Mouse (Mus musculus): ENCODE results near the gene Tekt4.

Tekt4 gene

DNA sequence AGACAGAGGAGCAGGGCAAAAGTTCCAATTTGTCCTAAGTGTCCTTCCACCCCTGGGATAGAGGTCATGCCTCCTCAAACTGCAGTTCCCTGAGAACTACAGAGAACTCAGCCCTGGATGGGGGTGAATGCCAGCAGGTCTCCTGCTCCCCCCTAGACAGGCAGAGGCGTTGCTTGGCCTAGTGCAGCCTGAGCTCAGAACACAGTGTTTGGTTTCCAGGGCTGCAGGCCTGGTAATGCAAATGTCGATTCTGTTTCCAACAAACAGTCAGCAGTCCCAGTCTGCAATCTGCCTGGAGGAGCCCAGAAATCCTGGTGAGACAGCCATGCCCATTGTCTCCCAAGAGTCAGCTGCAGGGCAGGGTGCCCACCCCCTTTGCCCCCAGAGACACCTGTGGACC, at the start of gene Tekt4:
Gene Tekt4, plus strand, starts transcription at position 344 of the 400 bp plus-strand sequence.
- in situ Hi-C loops (cut with MboI; ENCODE audit: low pct_unique_long_range_greater_than_20kb in 1 of 2, low sequenced_read_pairs in 2 of 2, unreplicated experiment in 1 of 2): no loop called here

DNA sequence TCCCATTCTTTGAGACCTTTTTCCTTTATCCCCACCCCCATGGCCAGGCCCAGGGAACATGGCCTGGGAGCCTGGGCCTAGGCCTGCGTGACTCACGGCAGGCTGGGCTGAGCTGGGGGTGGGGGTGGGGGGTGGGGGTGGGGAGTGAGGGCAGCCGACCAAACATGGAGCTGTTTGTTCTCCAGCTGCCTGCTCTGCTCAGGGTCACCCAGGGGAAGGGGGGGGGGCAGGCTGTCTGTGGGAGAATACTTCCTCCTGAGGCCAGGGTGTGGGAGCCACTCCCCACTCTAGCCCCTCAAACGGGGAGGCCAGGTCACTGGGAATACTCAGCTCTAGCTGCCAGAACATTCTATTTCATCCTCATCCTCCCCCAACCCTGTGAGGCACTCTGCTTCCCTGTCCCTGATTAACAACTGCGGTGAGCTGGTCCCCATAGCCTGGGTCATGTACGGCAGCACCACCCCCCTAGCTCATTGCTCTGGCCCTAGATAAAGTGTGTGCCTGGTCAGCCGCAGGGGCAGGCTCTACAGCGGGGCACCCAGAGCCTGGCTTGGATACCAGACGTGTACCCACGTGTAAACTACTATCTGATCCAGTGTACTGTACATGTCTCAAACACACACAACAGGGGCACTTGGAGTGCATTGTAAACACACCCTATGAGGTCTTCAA, 49.1 kb upstream of the Tekt4 start:
- in situ Hi-C loops (cut with MboI; ENCODE audit: low pct_unique_long_range_greater_than_20kb in 1 of 2, low sequenced_read_pairs in 2 of 2, unreplicated experiment in 1 of 2): no loop called here

DNA sequence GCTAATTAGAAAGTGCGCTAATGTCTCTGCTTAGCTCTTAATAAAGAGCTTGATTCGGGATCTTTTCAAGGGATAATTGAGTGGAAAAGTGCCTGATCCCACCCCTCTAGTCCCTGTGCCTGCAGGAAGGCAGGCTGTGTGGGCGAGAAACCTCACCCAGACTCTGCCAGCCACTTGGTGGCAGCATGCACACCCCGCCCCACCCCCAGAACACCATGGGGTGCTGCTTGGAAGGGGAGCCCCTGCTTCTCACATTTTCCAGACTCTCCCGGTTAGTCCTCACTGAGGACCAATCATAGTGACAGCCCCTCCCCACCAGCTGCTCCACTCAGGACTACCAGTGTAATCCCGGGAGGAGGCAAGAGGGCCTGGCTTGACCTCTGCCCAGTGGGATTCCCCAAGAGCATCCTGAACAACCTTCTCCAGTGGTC, 48.4 kb upstream of the Tekt4 start:
- in situ Hi-C loops (cut with MboI; ENCODE audit: low pct_unique_long_range_greater_than_20kb in 1 of 2, low sequenced_read_pairs in 2 of 2, unreplicated experiment in 1 of 2): no loop called here

DNA sequence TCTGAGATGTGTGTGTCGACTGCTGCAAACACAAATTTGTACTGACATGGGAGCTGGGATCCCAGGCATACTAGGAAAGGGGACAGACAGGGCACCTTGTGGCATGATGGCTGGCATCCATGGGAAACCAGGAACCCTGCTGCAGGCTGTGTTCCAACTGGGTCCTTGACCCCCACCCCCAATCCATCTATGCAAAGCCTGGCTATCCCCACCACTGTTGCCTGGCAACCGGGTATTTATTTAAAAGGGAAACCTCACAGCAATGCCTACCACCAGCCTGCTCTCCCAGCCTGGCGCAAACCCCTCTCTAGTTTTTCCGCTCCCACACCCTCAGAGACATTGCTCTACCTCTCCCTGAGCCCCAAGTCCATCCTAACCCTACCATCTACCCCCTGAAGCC, 47.1 kb upstream of the Tekt4 start:
- in situ Hi-C loops (cut with MboI; ENCODE audit: low pct_unique_long_range_greater_than_20kb in 1 of 2, low sequenced_read_pairs in 2 of 2, unreplicated experiment in 1 of 2): no loop called here

DNA sequence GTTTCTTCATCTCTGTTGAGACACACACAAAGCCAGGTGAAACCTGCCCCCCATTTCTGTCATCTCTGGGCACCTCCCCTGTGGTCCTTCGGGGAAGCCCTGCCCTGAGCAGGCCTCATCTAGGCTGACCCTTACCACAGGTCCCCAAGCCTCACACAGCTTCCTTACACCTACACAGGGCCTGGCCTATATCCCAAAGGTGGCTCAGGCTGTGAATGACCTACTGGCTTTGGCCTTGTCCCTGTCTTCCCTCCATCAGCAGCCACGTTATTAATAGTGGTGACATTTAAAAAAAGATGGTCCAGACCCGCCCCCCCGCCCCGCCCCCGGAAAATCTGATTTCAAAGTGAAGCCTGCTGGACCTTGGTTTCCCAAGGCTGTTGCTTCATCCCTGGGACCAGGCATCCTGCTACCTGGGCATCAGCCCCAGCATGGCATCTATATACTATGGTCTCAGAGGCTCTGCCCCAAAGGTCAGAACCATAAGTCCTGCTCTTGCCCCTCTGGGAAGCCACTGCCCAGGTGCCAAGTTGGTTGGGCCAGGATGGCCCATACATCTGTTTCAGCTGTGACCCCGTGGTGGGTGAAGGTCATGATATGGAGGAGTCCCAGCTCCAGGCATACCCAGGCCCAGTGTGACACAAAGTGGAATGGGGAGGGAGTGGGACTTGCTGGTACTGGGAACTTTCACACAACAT, 46.0 kb upstream of the Tekt4 start:
- in situ Hi-C loops (cut with MboI; ENCODE audit: low pct_unique_long_range_greater_than_20kb in 1 of 2, low sequenced_read_pairs in 2 of 2, unreplicated experiment in 1 of 2): no loop called here

DNA sequence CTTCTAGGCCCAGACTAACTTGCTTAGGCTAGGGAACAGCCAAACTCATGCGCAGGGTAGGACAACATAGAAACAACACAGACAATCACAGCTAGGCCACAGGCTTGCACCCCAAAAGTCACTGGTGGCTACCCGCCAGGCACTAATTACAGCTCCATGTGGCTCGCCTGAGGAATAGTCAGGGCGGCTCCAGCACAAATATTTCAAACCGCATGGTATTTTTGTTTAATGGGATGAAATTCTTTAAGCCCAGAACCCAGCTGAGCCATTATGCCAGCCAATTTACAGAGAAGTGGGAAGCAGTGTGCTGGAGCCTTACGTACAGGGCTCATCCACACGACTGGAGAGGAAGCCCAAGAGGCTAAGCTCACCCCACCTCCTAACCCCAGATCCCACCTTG, 44.8 kb upstream of the Tekt4 start:
- in situ Hi-C loops (cut with MboI; ENCODE audit: low pct_unique_long_range_greater_than_20kb in 1 of 2, low sequenced_read_pairs in 2 of 2, unreplicated experiment in 1 of 2): no loop called here

DNA sequence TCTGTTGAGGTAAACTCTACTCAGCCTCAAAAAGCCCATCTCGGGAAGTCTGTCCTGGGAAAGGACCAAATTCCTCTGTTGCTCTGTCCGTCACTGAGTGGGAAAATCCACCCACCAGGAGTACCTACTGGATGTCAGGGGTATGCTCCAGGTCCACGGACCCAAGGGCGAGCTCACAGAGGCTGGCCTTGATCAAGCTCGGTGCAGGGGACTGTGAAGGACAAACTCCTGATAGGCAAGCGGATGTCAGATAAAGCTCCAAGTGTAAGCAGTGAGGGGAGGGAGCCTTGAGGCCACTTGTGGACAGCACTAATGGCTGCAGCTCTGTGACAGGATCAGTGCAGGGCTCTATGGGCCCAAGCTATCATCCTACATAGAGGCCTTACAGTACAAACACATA, 44.2 kb upstream of the Tekt4 start:
- in situ Hi-C loops (cut with MboI; ENCODE audit: low pct_unique_long_range_greater_than_20kb in 1 of 2, low sequenced_read_pairs in 2 of 2, unreplicated experiment in 1 of 2): no loop called here

DNA sequence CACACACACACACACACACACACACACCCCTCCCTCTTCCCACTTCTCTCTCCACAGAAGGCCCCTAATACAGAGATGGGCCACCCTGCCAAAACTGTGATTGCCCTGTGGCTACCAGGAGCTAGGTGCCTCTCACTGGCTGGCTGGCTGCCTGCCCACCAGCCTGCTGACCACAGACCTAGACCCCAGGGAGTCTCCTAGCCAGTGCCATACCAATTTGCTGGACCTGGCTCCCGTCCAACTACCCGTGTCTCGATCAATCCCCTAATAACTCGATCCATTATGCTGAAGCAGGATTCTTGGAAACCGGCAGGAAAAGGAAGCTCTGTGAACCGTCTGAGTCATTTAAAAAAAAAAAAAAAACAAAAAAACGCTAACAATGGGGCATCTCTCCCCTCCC, 43.6 kb upstream of the Tekt4 start:
- in situ Hi-C loops (cut with MboI; ENCODE audit: low pct_unique_long_range_greater_than_20kb in 1 of 2, low sequenced_read_pairs in 2 of 2, unreplicated experiment in 1 of 2): no loop called here

DNA sequence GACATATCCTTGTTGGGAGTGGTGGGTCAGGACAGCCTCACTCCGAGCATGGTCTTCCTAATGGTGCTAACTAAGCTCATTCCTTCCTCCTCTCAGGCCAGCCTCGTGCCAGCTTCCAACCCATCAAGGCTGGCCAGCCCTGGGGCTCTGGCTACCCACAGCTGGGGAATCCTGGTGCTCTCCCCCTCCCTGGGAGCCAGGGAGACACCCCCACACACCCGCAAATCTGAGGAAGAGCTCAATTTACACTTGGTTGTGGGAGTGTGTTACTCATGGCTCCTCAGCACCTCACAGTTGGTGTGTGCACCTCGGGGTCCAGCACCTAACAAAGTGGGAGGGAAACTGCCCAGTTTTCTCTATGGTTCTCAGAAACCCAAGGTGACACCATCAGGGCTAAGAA, 43.2 kb upstream of the Tekt4 start:
- in situ Hi-C loops (cut with MboI; ENCODE audit: low pct_unique_long_range_greater_than_20kb in 1 of 2, low sequenced_read_pairs in 2 of 2, unreplicated experiment in 1 of 2): no loop called here

DNA sequence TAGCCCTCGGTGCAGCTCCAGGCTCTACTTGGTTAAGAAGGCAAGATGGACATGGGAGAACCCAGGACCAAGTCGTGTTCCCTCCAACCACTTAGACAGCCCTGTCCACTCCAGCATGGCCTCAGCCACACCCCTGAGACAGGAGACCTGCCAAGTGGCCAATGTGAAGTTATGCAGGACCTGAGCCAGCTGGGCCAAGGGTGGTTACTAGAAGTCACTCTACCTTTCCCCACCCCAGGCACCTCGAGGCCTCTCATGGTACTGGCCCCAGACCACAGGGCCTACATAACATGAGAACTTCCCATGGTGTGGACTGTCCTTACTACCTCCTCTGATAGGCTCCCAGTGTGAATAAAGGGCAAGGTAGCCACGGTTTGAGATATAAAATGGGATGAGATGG, 40.2 kb upstream of the Tekt4 start:
- in situ Hi-C loops (cut with MboI; ENCODE audit: low pct_unique_long_range_greater_than_20kb in 1 of 2, low sequenced_read_pairs in 2 of 2, unreplicated experiment in 1 of 2): no loop called here

DNA sequence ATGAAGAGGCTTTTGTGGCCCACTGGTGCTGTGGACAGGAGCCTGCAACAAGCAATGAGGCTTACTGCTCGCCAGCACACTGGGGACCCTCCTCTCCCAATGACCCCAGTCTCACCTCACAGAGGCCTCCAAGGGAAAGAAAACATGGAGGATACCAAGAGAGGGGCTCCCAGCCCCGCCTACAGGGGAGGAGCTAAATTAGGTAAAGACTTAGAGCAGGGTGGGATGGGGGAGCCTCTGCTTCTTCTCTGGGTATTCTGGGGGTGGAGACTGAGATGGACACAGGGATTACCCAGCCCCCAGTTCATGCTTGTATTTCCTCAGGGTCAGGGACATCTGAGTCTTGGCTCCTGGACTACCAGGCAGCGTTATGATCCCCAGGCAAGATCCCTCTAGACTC, 39.5 kb upstream of the Tekt4 start:
- in situ Hi-C loops (cut with MboI; ENCODE audit: low pct_unique_long_range_greater_than_20kb in 1 of 2, low sequenced_read_pairs in 2 of 2, unreplicated experiment in 1 of 2): no loop called here

DNA sequence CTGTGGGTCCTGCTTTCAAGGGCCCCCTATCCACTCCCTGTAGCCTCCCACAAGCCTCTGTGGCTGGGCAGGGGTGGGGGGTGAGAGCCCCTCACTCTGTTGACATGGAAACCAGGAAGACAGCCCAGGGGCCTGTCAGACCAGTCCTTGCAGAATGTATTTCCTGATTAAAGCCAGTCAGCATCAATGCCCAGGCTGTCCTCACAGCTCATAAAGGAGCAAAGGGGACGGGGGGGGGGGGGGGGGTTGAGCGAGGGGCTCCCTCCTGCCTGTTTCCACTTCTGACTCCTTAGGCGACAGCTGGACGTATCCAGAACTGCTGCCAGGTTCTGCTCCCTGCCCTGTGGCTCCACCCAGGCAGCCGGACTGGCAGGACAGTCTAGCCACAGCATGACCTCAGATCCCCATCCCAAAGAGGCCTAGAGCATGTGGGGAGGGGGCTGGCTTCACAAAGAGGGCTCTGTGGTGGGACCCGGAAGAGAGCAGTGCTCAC, 38.9 kb upstream of the Tekt4 start:
- in situ Hi-C loops (cut with MboI; ENCODE audit: low pct_unique_long_range_greater_than_20kb in 1 of 2, low sequenced_read_pairs in 2 of 2, unreplicated experiment in 1 of 2): no loop called here

DNA sequence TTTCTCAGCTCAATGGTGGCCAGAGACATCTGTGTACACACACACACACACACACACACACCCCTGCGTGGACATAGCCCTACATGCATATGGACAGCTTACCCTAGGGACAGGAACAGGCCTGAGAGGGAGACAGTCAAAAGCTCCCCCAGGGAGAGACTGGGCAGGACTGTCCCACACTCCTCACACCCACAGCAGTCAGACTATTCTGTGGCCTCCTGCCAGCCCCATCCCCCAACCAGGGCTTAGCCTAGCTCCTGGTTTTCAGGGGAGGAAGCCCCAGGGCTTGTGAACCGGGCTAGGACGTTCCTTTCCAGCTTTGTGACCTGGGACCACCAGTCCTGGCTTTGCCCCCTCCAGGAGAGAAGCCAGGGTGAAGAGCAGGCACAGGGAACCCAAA, 38.2 kb upstream of the Tekt4 start:
- in situ Hi-C loops (cut with MboI; ENCODE audit: low pct_unique_long_range_greater_than_20kb in 1 of 2, low sequenced_read_pairs in 2 of 2, unreplicated experiment in 1 of 2): no loop called here

DNA sequence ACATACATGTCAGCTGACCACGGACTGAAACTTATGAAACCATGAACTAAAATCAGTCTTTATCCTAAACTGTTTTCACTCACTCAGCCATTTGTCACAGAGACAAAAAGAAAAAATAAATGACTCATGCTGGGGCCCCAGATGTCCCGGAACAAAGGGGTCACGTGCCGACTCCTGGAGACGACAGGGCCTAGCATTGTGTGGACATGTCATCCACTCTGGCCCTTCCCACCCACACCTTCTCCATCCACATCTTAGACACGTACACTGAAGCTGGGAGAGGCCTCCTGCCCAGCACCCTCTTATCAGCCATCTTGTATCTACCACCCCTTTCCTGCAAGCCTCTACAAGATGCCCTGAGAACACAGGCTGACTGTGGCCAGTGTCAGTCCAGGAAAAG, 36.4 kb upstream of the Tekt4 start:
- in situ Hi-C loops (cut with MboI; ENCODE audit: low pct_unique_long_range_greater_than_20kb in 1 of 2, low sequenced_read_pairs in 2 of 2, unreplicated experiment in 1 of 2): no loop called here

DNA sequence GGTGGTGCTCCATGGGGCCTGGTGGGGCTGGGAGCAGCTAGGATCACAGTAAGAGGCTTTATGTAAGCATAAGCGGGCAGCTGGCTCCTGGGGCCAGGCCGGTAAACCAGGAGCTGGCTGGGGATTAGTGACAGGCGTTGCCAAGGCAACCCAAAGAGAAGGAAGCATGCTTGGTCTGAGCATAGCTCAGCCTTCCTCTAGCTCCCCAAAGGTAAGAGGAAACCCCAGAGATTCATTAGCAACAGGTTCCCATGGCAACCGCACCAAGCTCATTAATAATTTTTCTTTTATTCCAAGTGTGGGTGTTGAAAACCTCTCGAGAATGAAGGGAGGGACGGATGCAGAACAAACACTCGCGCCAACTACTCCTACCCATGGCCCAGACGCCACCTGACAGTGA, 35.5 kb upstream of the Tekt4 start:
- in situ Hi-C loops (cut with MboI; ENCODE audit: low pct_unique_long_range_greater_than_20kb in 1 of 2, low sequenced_read_pairs in 2 of 2, unreplicated experiment in 1 of 2): no loop called here

DNA sequence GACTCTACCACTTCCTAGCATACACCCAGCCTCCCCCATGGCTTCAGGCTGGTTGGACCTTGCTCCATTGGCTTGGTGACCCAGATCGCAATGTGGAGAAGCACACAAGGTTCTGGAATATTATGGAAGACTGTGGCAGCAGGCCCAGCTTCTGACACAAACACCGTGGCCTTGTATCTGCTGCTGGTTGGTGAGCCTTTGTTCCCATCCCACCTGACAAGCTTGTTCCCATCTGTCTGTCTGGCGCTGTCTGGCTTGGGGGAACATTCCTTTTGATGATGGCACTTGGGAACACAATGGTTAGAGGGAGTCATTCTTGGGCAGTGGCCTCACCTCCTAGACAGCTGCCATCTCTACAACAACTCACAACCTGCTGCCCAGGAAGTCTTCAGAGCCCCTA, 33.4 kb upstream of the Tekt4 start:
- in situ Hi-C loops (cut with MboI; ENCODE audit: low pct_unique_long_range_greater_than_20kb in 1 of 2, low sequenced_read_pairs in 2 of 2, unreplicated experiment in 1 of 2): no loop called here

DNA sequence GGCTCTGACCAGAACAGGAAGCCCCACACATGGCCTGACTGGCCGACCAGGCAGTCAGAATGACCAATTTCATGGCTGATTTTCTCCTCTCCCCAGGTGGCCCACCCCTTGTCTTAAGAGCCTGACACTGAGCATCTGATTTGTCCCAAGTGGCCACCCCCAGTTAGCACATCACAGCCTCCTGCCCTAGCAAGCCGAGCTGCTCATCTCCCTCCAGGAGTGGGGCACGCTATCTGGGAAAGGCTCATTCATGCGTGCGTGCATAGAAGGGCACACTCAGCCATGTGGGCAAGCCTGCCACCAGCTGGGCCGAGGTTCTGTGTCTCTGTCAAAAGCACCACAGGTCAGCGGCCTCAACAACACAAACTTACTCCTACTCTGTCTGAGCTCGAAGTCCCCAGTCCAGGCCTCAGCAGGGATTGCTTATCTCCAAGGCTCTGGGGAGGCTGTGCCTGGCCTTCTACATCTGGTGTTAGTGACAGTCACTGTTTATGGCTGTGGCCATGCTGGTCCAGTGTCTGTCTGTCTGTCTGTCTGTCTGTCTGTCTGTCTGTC, 29.8 kb upstream of the Tekt4 start:
- in situ Hi-C loops (cut with MboI; ENCODE audit: low pct_unique_long_range_greater_than_20kb in 1 of 2, low sequenced_read_pairs in 2 of 2, unreplicated experiment in 1 of 2): no loop called here

DNA sequence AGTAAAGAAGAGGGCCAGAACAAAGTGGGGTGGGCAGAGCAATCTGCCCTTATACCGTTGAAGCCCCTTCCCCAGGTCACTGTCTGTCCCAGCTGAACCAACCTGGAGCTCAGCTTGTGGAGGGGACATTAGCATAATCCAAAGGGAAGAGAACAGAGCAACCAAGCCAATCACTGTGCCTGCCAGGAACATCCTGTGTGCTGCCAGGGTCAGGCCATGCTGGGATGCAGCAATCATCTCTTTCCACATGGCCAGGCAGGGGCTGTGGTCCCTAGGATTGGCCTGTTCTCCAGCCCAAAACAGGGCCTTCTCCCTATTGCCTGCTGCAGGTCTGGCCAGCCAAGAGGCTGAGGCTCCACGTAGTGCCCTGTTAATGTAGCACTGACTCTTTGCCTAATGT, 28.4 kb upstream of the Tekt4 start:
- in situ Hi-C loops (cut with MboI; ENCODE audit: low pct_unique_long_range_greater_than_20kb in 1 of 2, low sequenced_read_pairs in 2 of 2, unreplicated experiment in 1 of 2): no loop called here

DNA sequence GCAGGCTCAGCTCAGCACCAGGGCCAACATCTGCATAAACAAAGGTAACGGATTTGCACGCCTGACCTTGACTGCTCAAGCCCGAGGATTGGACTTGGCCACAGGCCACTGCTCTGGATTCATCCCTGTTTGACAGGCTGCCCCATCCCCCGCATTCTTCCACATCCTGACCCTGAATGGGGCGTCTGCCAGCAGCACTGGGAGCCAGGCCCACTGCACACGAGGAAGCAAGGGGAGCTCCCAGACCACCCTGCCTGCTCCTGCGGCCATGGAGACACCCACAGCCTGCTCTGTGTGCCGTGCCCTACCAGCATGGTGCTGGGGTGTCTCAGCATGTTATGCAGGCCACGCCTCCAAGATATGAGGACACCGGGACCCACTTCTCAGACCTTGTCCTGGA, 27.0 kb upstream of the Tekt4 start:
- in situ Hi-C loops (cut with MboI; ENCODE audit: low pct_unique_long_range_greater_than_20kb in 1 of 2, low sequenced_read_pairs in 2 of 2, unreplicated experiment in 1 of 2): no loop called here

DNA sequence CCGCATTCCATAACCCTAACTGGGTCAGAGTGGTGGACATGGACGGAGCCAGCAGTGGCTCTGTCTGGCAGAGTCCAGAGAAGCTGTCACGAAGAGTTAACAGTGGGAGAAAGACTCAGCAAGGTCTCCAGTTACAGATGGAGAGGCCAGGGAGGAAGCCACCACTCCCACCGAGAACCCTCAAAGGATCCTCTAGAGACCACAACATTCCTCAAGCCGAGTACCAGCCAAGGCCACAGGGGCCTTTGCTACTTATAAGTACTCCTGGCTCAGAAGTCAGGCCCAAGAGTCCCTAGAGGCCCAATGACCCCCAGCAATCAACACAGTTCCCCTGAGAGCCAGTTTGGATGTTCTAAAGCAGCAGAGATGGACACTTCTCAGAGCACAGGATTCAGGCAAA, 25.2 kb upstream of the Tekt4 start:
- in situ Hi-C loops (cut with MboI; ENCODE audit: low pct_unique_long_range_greater_than_20kb in 1 of 2, low sequenced_read_pairs in 2 of 2, unreplicated experiment in 1 of 2): no loop called here

Data from mouse embryonic stem cell (cell line).